Mouse (Mus musculus) CD4-positive, CD25-positive, alpha-beta regulatory T cell (primary cell): ENCODE results near the gene Defb13. TPM values are rescaled to one million over a fixed set of nuclear protein-coding genes. Genes with fewer than 3 reads are reported as not detected.

ENCODE experiments used
- polyA plus RNA-seq: library from polyadenylated mRNA; unstranded; fragments of 100-300 nt; shearing (Covaris generic); gene quantifications from one replicate; pipeline ENCODE4 v1.2.1, GENCODE M21; 2017

Gene Defb13
- polyA plus RNA-seq = not detected

DNA sequence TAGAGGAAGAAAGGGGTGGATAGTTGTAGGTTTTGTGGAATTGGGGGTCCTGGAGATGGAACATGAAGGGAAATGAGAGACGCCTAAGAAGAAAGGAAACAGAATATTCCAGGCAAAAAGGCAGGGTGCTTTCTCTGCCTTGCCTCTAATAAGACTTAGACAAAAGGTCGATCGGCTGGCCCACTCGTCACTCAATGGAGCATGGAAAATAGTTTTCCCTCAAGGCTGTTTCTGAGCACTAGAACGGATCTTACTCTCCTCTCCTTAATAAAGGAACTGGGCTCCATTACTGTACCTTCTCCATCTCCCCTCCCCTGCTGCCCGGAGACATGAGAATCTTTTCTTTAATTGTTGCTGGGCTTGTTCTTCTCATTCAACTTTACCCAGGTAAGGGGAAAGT, at the start of gene Defb13:
Gene Defb13 (plus strand): TSS at position 301 of the 400 bp plus-strand sequence.

DNA sequence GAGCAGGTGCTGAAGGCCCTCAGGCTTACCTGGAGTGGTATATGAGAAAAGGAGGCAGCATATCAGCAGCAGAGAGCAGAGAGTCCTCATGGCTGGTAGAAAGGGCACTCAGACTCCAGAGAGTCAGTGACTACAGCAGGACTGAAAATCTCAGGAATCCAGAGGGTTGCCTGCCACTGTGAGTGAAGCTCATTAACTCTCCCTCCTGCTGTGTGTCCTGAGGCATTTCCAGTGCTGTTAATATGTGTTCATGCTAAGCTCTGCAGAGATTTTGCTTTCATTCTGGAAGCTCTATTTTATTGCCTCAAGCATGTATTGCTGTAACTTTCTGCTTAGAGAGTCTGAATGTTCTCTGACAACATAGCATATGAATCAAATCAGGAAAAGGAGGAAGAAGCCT, 40.3 kb upstream of the Defb13 start, which contains the start of gene Defb11:
Gene Defb11 (minus strand): TSS at position 123 of the 400 bp plus-strand sequence.

DNA sequence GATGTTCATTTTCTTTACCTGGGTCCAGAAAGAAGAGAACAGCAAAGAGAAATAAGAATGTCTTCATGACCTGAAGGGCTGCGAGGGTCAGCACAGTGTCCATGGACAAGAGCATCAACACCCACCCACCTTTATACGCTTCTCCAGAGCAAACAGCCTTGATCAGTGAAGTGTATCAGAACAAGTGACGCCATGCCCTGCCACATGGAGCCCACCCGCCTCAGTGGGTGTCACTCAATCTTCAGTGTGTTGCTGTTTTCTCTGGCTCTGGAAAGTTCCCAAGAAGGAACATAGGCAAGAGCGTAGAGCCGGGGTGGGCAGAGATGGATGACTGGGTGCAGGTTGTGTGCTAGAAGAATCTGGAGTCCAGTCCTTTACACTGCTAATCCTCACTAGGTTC, 14.0 kb upstream of the Defb13 start, which contains the start of gene Defb15:
Gene Defb15 (minus strand): TSS at position 101 of the 400 bp plus-strand sequence.

DNA sequence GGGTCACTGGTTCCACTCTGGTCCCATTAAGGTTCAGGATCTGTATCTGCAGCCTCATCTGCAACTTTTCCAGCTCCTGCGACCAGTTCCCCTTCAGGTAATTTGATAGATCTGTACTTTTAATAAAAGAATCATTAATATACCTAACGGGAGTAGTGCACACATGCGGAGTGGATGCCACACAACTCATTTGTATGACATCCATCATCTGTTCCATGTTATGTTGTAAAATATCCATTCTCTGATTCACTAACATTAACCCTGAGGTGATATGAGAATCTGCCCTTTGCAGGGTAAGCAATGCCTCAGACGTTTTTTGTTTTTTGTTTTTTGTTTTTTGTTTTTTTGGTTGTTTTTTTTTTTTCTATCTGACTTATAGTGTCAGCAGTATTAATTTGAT, 8.5 kb upstream of the Defb13 start, which contains the start of gene Defb35:
Gene Defb35 (plus strand): TSS at position 301 of the 400 bp plus-strand sequence.

DNA sequence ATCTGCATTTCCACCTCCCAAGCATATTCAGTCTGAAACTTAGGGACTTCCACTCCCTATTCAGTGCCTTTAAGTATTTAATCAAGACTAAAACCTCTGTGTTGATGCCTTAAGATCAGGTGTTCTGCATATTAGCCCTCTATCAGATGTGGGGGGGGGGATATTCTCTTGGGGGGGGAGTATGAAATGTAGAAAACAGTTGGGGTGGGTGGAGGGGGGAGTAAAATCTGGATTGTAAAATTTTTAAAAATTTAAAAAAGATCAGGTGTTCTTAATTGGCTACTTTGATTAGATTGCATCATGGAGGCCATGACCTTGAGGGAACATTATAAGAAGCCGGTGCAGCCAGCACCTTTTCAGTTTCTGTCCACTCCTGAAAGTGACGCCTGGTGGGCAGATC, 11.9 kb downstream of the Defb13 start, which contains the start of gene Fam90a1a:
Gene Fam90a1a (plus strand): TSS at position 301 of the 400 bp plus-strand sequence.

DNA sequence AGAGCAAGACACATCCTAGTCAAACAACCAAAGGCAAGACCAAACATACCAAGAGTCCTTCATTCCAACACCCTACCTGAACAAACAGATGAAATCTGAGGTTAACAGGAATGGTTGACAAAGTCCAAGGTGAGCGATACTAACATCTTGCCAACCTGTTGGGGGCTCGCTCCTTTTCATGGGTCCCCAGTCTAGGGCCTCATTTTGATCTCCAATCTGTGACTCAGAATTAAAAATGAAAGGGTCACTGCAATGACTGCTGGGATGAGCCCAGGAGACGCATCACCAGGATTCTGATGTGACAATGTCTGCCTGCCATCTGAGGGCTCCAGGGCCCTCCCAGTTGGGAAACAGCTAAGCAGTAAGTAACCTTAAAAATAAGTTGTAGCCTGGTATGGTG, 22.9 kb downstream of the Defb13 start, which contains the start of gene Ccdc70:
Gene Ccdc70 (plus strand): TSS at position 301 of the 400 bp plus-strand sequence.

Other genes starting within 250 kb of the Defb13 start
- not detected for gene AY761184, start 243.1 kb upstream of the Defb13 start, polyA plus RNA-seq
- not detected for gene Defa24, start 212.3 kb upstream of the Defb13 start, polyA plus RNA-seq
- not detected for gene Defb50, start 123.2 kb upstream of the Defb13 start, polyA plus RNA-seq
- not detected for gene Defb2, start 106.8 kb upstream of the Defb13 start, polyA plus RNA-seq
- gene Defb10, start 87.9 kb upstream of the Defb13 start, polyA plus RNA-seq = not detected
- gene Defb9, start 61.3 kb upstream of the Defb13 start, polyA plus RNA-seq = not detected
- gene Defb11, start 40.4 kb upstream of the Defb13 start, polyA plus RNA-seq = not detected
- not detected for gene Defb15, start 14.1 kb upstream of the Defb13 start, polyA plus RNA-seq
- gene Defb35, start 8.4 kb upstream of the Defb13 start, polyA plus RNA-seq = not detected
- not detected for gene Fam90a1a, start 12.0 kb downstream of the Defb13 start, polyA plus RNA-seq
- not detected for gene Ccdc70, start 23.0 kb downstream of the Defb13 start, polyA plus RNA-seq
- gene Atp7b, start 113.5 kb downstream of the Defb13 start, polyA plus RNA-seq = 0.12 TPM
- 8.4 TPM for gene Alg11, start 114.0 kb downstream of the Defb13 start, polyA plus RNA-seq
- gene Nek5, start 178.3 kb downstream of the Defb13 start, polyA plus RNA-seq = 0.11 TPM
- 4.6 TPM for gene Nek3, start 219.7 kb downstream of the Defb13 start, polyA plus RNA-seq
- 2.2 TPM for gene Ckap2, start 239.1 kb downstream of the Defb13 start, polyA plus RNA-seq
- gene Vps36, start 246.0 kb downstream of the Defb13 start, polyA plus RNA-seq = 38.0 TPM